Mouse (Mus musculus) cerebellum, adult 2 months (tissue): Measurements from ENCODE around the gene Ell3. TPM values are rescaled to one million over a fixed set of nuclear protein-coding genes. Genes with fewer than 3 reads are reported as not detected.

Experiments used
- DNase-seq, 2 experiments: peaks; one replicate each; pipeline ENCODE4 v3.0.0; 2021
- H3K27ac ChIP-seq: fragments of 200-500 bp; 2 replicates; pipeline ENCODE4 v1.5.1; 2012; ENCODE audit warnings: low read length, control low read depth, inconsistent platforms; ENCODE audit not compliant: insufficient read depth
- H3K27me3 ChIP-seq: fragments of 200-500 bp; 2 replicates; pipeline ENCODE4 v1.6.1; 2012; ENCODE audit warnings: inconsistent platforms, mild to moderate bottlenecking, low read length, moderate library complexity; ENCODE audit not compliant: control insufficient read depth, insufficient read depth
- H3K4me1 ChIP-seq: fragments of 200-500 bp; 2 replicates; pipeline ENCODE4 v1.6.1; 2011; ENCODE audit warnings: low read length; ENCODE audit not compliant: control insufficient read depth, insufficient read depth
- H3K4me3 ChIP-seq: fragments of 200-500 bp; replicated peaks from 2 replicates; pipeline ENCODE3; 2011; ENCODE audit warnings: mild to moderate bottlenecking, low read depth, low read length, control low read depth; ENCODE audit not compliant: insufficient read depth
- CTCF ChIP-seq: fragments of 200-500 bp; IDR thresholded peaks from 2 replicates; pipeline ENCODE4 v1.5.1; 2011; ENCODE audit warnings: low read depth, mild to moderate bottlenecking, control low read depth, low read length, moderate library complexity, borderline replicate concordance; ENCODE audit not compliant: insufficient read depth
- POLR2A ChIP-seq: fragments of 200-500 bp; IDR thresholded peaks from 2 replicates; pipeline ENCODE4 v1.6.1; 2011; ENCODE audit warnings: low read length, control low read depth, borderline replicate concordance; ENCODE audit not compliant: insufficient read depth
- WGBS: fragments of 180-500 bp; shearing (Covaris S2); methylation state at CpG from one replicate; pipeline ENCODE4 v1.1.7; 2018; 5-methylcytosine and 5-hydroxymethylcytosine counted together
- polyA plus RNA-seq: library from polyadenylated mRNA; depleted of rRNA; stranded (reverse); fragments of >200 nt; gene quantifications from 2 replicates; pipeline ENCODE4 v1.2.3, GENCODE M21; 2012; rRNA removed

The Ell3 gene
- polyA plus RNA-seq, 1 experiment: not detected

- peak in 1 of 2 experiments; percentile 18 for DNase-seq
- H3K4me3 ChIP-seq: peak overlapping the region; percentile 94
- H3K27ac ChIP-seq: peak overlapping the region; percentile 97
- H3K4me1 ChIP-seq: peaks cover 4% of the 10 kb centered on the region; the same call in 1 of the 2 replicates
- no peaks in the 10 kb centered on the region for H3K27me3 ChIP-seq
- 1% methylated on average over 4 of the region's 4 CpGs for WGBS
- TF ChIP-seq CTCF: no peak
- TF ChIP-seq POLR2A: no peak
These were observed 31.2 kb downstream of the Ell3 start for GRCm38 (mm10) chr2:121412843-121413386.

- peak; percentile 30 to 32 for DNase-seq
- H3K4me1 ChIP-seq: peaks cover 4% of the 10 kb centered on the region; the same call in 1 of the 2 replicates
- WGBS: 39% methylated on average over 4 of the region's 4 CpGs
- TF ChIP-seq CTCF (peak; percentile 21; the same call in 1 of the 2 replicates), POLR2A (no peak)
- H3K27me3 ChIP-seq: no peaks in the 10 kb centered on the region
- no peak overlapping the region for H3K4me3 ChIP-seq
- H3K27ac ChIP-seq: no peak overlapping the region
These were observed 35.9 kb downstream of the Ell3 start for GRCm38 (mm10) chr2:121408160-121408559.

GRCm38 (mm10) chr2:121403296-121403695 is 40.8 kb downstream of the Ell3 start:
- no peaks in the 10 kb centered on the region for H3K4me1 ChIP-seq
- TF ChIP-seq CTCF (no peak), POLR2A (no peak)
- H3K27me3 ChIP-seq: no peaks in the 10 kb centered on the region
- DNase-seq: no peak
- no peak overlapping the region for H3K27ac ChIP-seq
- H3K4me3 ChIP-seq: no peak overlapping the region

GRCm38 (mm10) chr2:121396624-121397023 is 47.5 kb downstream of the Ell3 start:
- WGBS: 14% methylated on average over 8 of the region's 8 CpGs
- Histone ChIP-seq H3K4me3 (no peak overlapping the region), H3K4me1 (no peaks in the 10 kb centered on the region), H3K27me3 (no peaks in the 10 kb centered on the region), H3K27ac (no peak overlapping the region)
- DNase-seq: peak; percentile 78 to 89
- TF ChIP-seq POLR2A (no peak), CTCF (peak; percentile 60; the same call in 1 of the 2 replicates)

Other genes starting within 250 kb of the Ell3 start
- 57.9 and 59.4 TPM in 2 replicates for gene Trp53bp1, start 172.9 kb downstream of the Ell3 start, polyA plus RNA-seq
- gene Map1a, start 154.7 kb downstream of the Ell3 start, polyA plus RNA-seq: 223 and 254 TPM in 2 replicates
- 160 and 183 TPM in 2 replicates for gene Ppip5k1, start 88.9 kb downstream of the Ell3 start, polyA plus RNA-seq
- 504 and 518 TPM in 2 replicates for gene Ckmt1, start 86.6 kb downstream of the Ell3 start, polyA plus RNA-seq
- gene Strc, start 57.1 kb downstream of the Ell3 start, polyA plus RNA-seq: 0.62 and 0.81 TPM in 2 replicates
- 96.5 and 99.1 TPM in 2 replicates for gene Pdia3, start 30.5 kb downstream of the Ell3 start, polyA plus RNA-seq
- gene Catsper2, start 30.5 kb downstream of the Ell3 start, polyA plus RNA-seq: 7.1 and 7.4 TPM in 2 replicates
- 282 and 303 TPM in 2 replicates for gene Serf2, start 4.9 kb upstream of the Ell3 start, polyA plus RNA-seq
- 24.7 and 27.5 TPM in 2 replicates for gene Hypk, start 9.0 kb upstream of the Ell3 start, polyA plus RNA-seq
- 0.46 and 0.57 TPM in 2 replicates for gene Serinc4, start 12.5 kb upstream of the Ell3 start, polyA plus RNA-seq
- gene Mfap1b, start 29.8 kb upstream of the Ell3 start, polyA plus RNA-seq: 29.0 and 29.7 TPM in 2 replicates
- 19.5 and 19.7 TPM in 2 replicates for gene Mfap1a, start 62.4 kb upstream of the Ell3 start, polyA plus RNA-seq
- gene Wdr76, start 62.4 kb upstream of the Ell3 start, polyA plus RNA-seq: 4.3 and 4.9 TPM in 2 replicates